Mouse (Mus musculus) CD4-positive, CD25-positive, alpha-beta regulatory T cell, adult 4 months (primary cell): Measurements from ENCODE around the gene Gpd2. TPM values are rescaled to one million over a fixed set of nuclear protein-coding genes. Genes with fewer than 3 reads are reported as not detected.
A peak's percentile ranks its signal among the peaks of the same experiment; 100 is the strongest.

Experiments
- ATAC-seq: one replicate; pipeline ENCODE4 v1.8.0; 2017
- polyA plus RNA-seq, 2 experiments: library from polyadenylated mRNA; unstranded; fragments of 100-300 nt; shearing (Covaris generic); gene quantifications; one replicate each; pipeline ENCODE4 v1.2.1; 2017

Gene Gpd2
- polyA plus RNA-seq, 2 experiments from 2014 or later = 17.5 TPM

- no peak for ATAC-seq
These were observed 66.8 kb downstream of the Gpd2 start for GRCm38 (mm10) chr2:57304212-57304611.

GRCm38 (mm10) chr2:57312268-57312797 is 74.9 kb downstream of the Gpd2 start:
- no peak for ATAC-seq

GRCm38 (mm10) chr2:57316055-57316454 is 78.6 kb downstream of the Gpd2 start:
- peak; percentile 39 for ATAC-seq

GRCm38 (mm10) chr2:57318336-57318735 is 80.9 kb downstream of the Gpd2 start:
- no peak for ATAC-seq

- ATAC-seq = no peak
These were observed 88.7 kb downstream of the Gpd2 start for GRCm38 (mm10) chr2:57326091-57326490.

GRCm38 (mm10) chr2:57329327-57329726 is 91.9 kb downstream of the Gpd2 start:
- no peak for ATAC-seq

- no peak for ATAC-seq
These were observed 93.4 kb downstream of the Gpd2 start for GRCm38 (mm10) chr2:57330812-57331211.

- no peak for ATAC-seq
These were observed 93.8 kb downstream of the Gpd2 start for GRCm38 (mm10) chr2:57331266-57331665.

GRCm38 (mm10) chr2:57333481-57333880 is 96.0 kb downstream of the Gpd2 start:
- ATAC-seq = no peak

GRCm38 (mm10) chr2:57335397-57335796 is 98.0 kb downstream of the Gpd2 start:
- ATAC-seq = no peak

GRCm38 (mm10) chr2:57338779-57339178 is 101.3 kb downstream of the Gpd2 start:
- ATAC-seq = no peak

- no peak for ATAC-seq
These were observed 105.5 kb downstream of the Gpd2 start for GRCm38 (mm10) chr2:57342910-57343309.

- ATAC-seq = no peak
These were observed 113.2 kb downstream of the Gpd2 start for GRCm38 (mm10) chr2:57350615-57351014.

GRCm38 (mm10) chr2:57353722-57354432 is 116.4 kb downstream of the Gpd2 start:
- no peak for ATAC-seq

GRCm38 (mm10) chr2:57354848-57355247 is 117.4 kb downstream of the Gpd2 start:
- ATAC-seq = no peak

- peak; percentile 80 for ATAC-seq
These were observed 118.9 kb downstream of the Gpd2 start for GRCm38 (mm10) chr2:57356222-57356822.

- ATAC-seq = no peak
These were observed 125.1 kb downstream of the Gpd2 start for GRCm38 (mm10) chr2:57362503-57362902.

GRCm38 (mm10) chr2:57374647-57375046 is 137.2 kb downstream of the Gpd2 start:
- ATAC-seq = no peak

- ATAC-seq = no peak
These were observed 137.9 kb downstream of the Gpd2 start for GRCm38 (mm10) chr2:57375138-57375837.

GRCm38 (mm10) chr2:57378147-57378889 is 140.9 kb downstream of the Gpd2 start:
- ATAC-seq = no peak

- ATAC-seq = no peak
These were observed 147.2 kb downstream of the Gpd2 start for GRCm38 (mm10) chr2:57384625-57385024.

- no peak for ATAC-seq
These were observed 150.4 kb downstream of the Gpd2 start for GRCm38 (mm10) chr2:57387816-57388215.

GRCm38 (mm10) chr2:57395071-57395470 is 157.6 kb downstream of the Gpd2 start:
- no peak for ATAC-seq
